Mouse (Mus musculus): ENCODE data around the gene Dcun1d5. TPM values are rescaled to one million over a fixed set of nuclear protein-coding genes. Genes with fewer than 3 reads are reported as not detected.
"Not testable (repeated sequence)": the region's sequence is repeated elsewhere in the genome, so short reads cannot be mapped to it uniquely, and the experiment has no call there.

The Dcun1d5 gene
- 21.8 and 26.7 TPM in 2 replicates for total RNA-seq (2015; ENCODE audit: low replicate concordance)
- total RNA-seq (2017; ENCODE audit: low replicate concordance) = 19.6 and 27.0 TPM in 2 replicates

DNA sequence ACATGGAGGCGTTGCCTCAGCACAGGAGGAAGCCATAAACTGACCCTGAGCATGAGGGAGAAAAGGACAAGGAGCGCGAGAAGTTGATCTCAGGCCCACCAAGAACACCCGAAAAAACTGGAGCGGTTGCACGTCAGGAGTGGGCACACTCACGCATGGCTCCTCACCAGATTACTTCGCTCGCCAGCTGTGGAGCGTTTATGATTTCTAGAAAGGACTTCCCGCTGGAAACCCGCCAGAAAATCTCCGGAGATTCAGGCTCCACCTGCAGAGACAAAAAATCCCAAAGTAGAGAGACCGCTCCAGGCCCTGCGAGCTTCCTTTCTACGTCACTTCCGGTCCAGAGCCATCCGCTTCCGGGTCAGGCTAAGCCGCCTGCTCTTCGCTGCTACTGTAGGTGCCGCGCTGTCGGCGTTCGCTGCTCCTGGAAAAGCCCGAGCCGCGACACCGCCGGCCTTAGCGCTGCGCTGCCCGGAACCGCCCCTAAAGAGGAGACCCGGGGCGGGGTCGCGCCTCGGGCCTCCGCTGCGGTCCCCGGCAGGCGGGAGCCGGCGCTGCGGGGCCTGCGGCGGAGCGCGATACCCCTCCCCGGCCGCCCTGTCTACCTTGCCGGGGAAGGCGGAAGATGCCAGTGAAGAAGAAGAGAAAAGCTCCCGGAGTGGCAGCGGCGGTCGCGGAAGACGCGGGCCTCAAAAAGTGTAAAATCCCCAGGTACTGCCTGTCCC lies at the start of gene Dcun1d5, which contains the start of gene Dync2h1:
Dcun1d5 (plus strand) TSS at position 349 of the 725 bp plus-strand sequence.
Dync2h1 (minus strand) TSS at position 275 of the 725 bp plus-strand sequence.
- peak; percentile 95 for ATAC-seq (replicated peaks; ENCODE audit: low FRiP score, poor library complexity, severe bottlenecking)

DNA sequence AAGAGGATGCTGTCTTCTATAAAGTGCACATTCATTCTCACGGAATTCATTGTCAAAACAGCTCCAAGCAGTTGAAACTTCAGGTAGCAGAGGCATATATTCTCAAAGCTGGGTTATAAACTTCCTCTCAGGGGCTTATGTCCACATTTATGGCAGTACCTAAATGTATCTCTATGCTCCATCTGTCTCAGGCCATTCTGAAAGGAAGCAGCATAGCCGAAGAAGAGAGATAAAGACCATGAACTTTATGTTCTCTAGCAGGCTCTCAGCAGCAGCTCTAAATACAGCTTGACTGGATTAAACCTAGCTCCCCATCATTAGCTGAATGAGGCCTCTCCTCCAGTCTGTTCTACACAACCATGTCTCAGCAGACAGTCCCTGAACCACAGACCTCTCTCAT lies 29.9 kb upstream of the Dcun1d5 start:
- no peak for ATAC-seq (replicated peaks; ENCODE audit: low FRiP score, poor library complexity, severe bottlenecking)

DNA sequence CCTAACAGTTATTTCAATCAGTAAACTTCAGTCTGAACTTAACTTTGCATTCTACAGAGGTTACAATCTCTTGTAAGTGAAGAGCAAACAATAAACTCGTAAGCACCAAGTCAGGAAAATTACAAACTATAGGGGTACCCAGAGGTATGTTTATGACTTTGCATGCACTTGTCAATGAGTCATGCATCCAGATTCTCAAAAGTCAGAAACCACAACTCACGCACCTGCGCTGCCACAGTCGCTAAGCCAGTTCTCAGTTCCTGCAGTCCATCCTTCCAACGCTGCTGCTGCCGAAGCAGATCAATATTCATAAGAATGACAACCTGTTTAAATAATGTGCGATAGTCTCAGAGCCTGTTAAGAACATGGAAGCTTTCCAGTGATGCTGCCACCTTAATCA lies 25.7 kb upstream of the Dcun1d5 start:
- ATAC-seq (replicated peaks; ENCODE audit: low FRiP score, poor library complexity, severe bottlenecking) = no peak

DNA sequence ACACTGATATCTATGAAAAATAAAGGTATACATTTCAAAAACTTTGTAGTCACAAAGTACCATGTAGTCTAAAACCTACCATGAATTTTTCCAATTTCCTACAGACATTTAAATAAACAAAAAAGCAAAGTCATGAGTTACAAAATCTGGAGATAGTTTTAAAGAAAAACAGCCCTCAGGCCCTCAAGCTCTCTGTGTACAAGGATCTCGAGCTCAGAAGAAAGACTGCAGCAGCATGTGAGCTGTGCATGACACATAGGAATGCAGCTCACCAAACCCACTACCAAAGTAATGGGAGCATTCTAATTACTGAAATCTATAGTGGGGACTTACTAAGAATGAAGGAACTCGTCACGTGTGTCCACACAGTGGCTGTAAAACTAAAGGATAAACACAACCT lies 24.6 kb upstream of the Dcun1d5 start:
- no peak for ATAC-seq (replicated peaks; ENCODE audit: low FRiP score, poor library complexity, severe bottlenecking)

DNA sequence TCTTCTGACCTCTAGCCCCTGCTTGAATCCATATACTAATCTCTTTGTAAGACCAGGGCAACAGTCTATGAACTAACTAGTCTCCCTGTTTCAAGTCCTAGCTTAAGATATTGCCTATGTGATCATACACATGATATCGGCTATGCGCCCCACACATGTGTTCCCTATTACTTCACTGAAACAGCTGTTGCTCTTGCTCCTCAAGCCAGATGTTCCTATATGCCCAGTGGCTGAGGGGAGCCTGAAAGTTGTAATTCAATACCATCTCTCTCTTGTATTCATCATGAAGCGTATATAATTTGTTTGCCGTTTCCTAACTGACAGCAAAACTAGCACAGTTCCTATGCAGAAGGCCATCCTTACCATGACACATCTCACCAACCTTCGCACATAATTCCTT lies 23.6 kb upstream of the Dcun1d5 start:
- no peak for ATAC-seq (replicated peaks; ENCODE audit: low FRiP score, poor library complexity, severe bottlenecking)

DNA sequence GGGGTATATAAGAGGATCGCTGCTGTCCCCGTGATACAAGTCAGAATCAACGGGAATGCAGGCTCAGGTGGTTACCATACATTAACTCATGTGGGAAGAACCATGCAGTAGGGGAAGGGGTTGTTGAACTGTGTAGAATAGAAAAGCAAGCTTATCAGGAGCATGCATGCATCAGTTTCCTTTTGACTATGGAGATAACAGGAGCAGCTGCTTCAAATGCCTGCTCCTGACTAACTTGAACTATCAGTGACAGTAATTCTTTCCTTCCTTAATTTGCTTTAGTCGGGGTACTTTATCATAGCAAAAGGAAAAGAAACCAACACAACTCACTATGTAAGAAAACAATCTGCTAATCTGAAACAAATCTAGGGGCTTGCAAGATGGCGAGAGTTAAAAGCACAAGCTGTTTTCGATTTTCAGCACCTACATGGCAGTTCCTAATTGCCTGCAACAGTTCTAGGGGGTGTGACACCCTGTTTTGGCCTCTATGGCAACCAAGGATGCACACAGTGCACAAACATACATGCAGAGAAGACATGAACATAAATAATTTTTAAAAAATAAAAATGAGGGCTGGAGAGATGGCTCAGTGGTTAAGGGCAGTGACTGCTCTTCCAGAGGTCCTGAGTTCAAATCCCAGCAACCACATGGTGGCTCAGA lies 16.9 kb upstream of the Dcun1d5 start:
- no peak for ATAC-seq (replicated peaks; ENCODE audit: low FRiP score, poor library complexity, severe bottlenecking)

DNA sequence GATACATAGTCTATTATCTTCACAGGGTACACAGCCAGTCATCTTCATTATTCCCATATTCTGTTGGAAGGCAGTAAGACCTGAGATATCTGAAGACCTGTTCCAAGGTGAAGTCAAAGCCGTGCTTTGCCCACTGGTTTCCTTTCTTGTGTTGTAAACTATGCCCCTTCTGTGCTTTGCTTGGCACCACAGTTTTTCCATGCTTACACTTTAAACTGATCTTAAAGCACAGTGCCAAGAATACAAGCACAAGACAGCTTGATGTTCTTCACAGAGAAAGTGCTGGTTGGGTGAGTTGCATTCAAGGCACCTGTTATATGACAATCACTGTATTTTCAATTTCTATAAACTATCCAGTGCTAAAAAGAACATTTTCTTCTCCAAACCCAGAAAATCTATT lies 10.6 kb upstream of the Dcun1d5 start:
- ATAC-seq (replicated peaks; ENCODE audit: low FRiP score, poor library complexity, severe bottlenecking) = no peak

DNA sequence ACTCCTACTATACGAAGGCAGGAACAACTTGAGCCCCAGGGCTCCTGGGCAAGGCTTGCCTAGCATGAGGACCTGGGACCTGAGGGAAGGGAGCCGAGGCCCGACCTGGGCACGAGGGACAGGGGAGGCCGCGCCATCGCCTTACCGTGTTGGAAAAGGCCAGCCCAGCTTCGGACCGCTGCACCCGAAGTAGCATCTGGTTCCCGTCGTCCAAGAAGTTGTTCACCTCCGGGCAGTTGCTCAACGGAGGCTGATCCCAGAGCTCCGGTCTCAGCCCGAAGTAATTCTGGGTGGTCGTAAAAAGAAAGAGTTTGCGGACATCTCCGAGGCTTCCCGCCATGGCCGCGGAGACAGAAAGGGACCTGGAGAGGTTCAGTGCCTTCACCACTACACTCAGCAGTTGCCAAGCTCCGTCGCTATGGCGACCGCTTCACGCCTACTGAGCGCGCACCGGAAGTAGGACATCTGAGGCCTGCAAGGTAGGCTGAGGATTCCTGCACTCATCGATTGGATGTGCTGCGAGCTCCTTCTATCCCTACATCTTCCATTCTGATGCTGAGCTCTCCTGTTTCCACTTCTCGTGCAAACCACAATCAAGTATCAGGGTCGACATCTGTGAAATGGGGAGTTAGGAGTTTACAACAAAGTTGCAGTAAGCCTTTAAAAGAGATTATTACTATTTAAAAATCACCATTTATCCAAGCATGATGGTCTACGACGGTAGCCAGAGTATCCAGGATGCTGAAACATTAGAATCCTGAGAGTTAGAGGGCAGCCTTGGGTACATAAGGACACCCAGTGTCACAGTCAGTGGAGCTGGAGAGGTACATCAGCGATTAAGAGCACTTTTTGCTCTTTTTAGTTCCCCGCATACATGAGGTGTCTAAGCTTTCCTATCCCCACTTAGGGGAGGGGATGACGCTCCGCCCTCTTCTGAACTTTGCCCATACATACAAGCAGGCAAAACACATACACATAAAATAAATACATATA lies 7.4 kb upstream of the Dcun1d5 start:
- ATAC-seq (replicated peaks; ENCODE audit: low FRiP score, poor library complexity, severe bottlenecking) = peak; percentile 95

DNA sequence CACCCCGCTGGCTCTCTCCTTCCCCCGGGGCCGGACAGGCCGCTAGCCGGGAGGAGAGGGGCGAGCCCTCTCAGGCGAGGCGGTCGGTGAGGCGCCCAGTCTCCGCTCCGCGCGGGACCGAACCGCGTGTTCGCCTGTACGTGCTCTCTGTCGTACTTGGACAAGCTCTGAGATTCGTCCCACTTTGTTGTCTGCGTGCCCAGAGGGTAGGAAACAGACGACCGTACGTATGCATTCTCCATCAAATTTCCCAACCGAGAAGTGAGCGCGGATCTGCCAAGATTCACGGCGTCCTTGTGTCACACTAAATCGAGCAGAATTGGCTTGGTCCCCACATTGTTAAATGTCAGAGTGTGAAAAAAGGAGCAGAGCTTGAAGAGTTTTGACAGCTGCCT lies 574 bp downstream of the Dcun1d5 start:
- peak; percentile 75 for ATAC-seq (replicated peaks; ENCODE audit: low FRiP score, poor library complexity, severe bottlenecking)

DNA sequence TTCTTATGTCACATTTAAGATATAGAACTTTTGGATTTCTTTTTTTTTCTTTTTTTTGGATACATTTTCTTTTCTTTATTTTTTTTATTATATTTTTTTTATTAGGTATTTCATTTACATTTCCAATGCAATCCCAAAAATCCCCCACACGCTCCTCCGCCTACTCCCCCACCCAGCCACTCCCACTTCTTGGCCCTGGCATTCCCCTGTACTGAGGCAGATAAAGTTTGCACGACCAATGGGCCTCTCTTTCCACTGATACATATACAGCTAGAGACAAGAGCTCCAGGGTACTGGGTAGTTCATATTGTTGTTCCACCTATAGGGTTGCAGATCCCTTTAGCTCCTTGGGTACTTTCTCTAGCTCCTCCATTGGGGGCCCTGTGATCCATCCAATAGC lies 6.4 kb downstream of the Dcun1d5 start:
- ATAC-seq (replicated peaks; ENCODE audit: low FRiP score, poor library complexity, severe bottlenecking) = not testable (repeated sequence)

DNA sequence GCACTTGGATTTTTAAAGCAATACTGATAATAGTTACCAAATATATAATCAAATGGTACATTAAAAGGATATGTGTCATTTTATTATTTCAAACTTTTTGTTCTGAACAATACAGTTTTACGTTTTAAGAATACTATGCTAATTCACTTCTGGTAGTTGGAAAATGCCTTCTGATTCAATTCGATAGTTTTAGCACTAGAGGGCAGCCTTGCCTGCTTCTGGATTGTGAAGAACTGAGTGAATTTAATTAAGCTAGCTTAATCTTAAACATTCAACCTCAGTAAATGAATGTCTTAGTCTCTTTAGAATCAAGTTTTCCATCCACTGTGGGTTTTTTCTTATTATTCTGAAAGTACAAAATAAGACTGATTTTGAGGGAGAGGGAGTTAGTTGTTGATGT lies 31.9 kb downstream of the Dcun1d5 start:
- ATAC-seq (replicated peaks; ENCODE audit: low FRiP score, poor library complexity, severe bottlenecking) = no peak

DNA sequence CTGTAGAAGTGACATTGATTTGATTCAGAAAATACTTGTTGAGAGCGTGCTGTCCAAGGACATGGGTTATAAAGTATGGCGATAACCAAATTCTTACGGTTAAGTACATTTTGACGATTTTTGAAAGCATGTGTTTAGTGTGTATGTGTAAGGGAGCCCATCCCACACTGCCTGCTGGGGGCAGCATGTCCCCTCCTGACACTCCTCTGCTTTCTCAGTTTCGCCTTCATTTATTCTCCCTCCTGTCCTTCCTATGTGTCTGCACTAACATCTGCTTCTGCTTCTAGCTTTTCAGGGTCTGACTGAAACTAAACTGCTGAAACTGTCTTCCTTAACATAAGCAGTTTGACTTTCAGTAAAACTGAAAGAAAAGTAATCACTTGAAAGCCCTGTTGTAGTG lies 36.7 kb downstream of the Dcun1d5 start:
- ATAC-seq (replicated peaks; ENCODE audit: low FRiP score, poor library complexity, severe bottlenecking) = no peak

DNA sequence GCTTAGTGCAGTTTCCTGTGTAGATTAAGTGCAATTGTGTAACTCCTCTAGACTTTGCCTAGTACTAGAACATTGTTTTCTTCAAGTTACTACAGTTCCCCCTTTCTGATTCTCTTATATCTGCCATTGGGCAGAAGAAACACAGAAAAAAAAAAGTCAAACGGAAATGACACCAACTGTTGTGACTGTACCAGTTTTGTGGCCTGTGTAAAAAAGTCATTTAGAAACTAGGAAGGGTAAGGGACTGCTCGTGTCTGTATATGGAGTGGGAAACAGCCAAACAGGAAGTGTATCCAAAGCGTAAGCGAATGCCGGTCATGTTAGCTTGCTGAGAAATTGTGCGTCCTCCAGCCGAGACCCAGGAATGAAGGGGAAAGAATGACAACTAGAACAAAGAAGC lies 37.1 kb downstream of the Dcun1d5 start:
- no peak for ATAC-seq (replicated peaks; ENCODE audit: low FRiP score, poor library complexity, severe bottlenecking)

DNA sequence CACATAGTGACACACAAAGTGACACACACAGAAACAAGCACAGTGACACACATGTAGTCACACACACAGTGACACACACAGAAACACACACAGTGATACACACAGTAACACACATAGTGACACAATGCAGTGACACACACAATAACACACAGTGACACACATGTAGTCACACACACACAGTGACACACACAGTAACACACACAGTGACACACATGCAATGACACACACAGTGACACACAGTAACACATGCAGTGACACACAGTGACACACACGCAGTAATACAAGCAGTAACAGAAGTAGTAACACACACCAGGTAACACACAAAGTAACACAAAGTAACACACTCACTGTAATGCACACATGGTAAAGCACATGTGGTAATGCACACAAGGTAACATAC lies 54.3 kb downstream of the Dcun1d5 start:
- no peak for ATAC-seq (replicated peaks; ENCODE audit: low FRiP score, poor library complexity, severe bottlenecking)

DNA sequence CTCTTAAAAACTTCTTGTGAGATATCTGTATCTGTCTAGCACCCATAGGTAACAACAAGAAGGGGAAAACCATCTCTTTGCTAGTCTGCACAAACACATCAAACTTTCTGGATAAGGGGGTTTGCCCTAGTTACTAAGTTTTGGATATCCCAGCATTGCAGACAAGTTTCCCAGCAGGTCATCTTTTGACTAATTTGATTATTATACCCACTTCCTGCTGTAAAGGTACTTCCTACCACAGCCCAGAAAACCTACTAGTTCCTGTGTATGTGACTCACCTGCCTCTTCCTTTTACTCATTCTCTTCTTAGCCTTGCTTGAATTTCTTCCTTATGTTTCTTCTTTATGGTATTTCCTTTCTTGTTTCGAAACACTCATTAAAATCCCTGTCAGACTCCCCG lies 55.6 kb downstream of the Dcun1d5 start:
- ATAC-seq (replicated peaks; ENCODE audit: low FRiP score, poor library complexity, severe bottlenecking) = no peak

DNA sequence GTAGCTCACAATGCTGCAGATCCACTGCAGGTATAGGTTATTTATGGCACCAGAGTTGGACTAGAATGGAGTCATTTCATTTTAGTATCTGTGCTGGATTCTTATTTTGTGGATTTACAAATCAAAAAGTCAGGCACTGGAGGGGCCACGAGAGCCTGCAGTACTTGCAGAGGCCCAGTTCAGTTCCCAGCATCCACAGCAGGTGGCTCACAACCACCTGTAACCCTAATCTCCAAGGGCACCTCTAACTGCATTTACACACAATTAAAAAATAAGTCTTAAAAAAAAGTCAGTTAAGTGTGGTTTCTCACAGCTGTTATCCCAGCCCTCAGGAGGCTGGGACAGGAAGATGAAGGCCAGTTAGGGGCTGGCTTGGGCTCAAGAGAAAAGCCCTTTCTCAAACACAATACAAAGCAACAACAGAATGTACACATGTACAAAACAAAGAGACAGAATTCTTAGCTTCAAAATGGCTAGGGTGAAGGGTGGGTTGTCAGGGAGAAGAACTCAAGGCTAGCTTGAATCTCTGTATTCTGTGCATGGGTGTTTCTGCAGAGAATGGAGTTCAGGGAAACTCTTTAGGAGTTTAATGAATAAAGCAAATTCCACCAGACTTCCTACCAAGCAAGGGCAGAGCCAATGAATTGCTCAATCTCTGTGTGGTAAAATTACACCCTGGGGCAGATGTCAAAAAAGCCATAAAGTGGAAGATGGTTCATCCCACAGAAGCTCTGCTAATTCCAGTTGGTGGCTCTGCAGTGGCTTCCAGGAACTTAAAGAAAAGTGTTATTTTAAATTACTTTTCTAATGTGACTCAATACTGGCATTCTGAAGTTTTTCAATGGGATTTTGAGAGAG lies 68.7 kb downstream of the Dcun1d5 start:
- ATAC-seq (replicated peaks; ENCODE audit: low FRiP score, poor library complexity, severe bottlenecking) = no peak

All from erythroid progenitor cell, adult 5-6 weeks (primary cell).